In the genomic region with DNA sequence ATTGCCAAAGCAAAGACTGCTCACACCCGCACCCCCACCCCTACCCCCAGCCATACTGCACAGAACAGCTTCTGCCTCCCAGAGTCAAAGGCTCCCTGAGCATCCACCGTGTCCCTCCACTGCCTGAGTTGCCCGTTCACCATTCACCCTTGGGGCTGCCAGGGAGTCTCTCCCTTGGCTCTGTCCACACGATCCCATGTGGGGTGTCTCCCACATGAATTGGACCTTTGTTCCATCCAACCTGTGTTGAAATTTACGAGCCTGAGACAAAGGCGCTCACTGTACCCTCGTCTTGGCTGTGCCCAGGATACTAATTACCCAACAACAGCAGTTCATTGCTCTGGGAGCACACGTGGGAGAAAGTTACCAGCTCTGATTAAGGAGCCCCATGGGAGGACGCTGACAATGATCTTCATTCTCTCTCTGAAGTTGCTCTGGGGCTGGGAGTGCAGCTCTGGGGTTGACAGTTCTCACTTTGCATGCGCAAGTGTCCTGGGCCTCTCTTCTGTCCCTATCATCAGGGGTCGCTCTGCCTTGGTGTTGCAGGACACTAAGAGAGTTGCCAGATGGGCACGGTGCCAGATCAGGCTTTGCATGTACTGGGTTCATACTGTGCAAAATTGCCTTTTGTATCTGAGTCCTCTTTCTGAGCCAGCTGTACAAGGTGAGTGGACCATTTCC, we compare ENCODE assay signal across 8 mouse cellular contexts.
DNase-seq lines count a peak whose midpoint lies in the region; ATAC-seq and TF ChIP-seq lines count a peak whose summit lies in the region.

No protein-coding gene starts in this region.

- ATAC-seq in intestine, postnatal 0 days = peak; percentile 96
- peak; percentile 82 for ATAC-seq in midbrain, embryonic 14.5 days (ENCODE audit: low FRiP score, low TSS enrichment)
- ATAC-seq in activated CD4-positive, CD25-positive, alpha-beta regulatory T cell, adult 4 months = no peak

- TF ChIP-seq CTCF in intestine, postnatal 0 days (IDR thresholded peaks at IDR 0.05; ENCODE audit: low read depth) = no peak

- no peaks in the 10 kb centered on the region for H3K9me3 ChIP-seq in intestine, postnatal 0 days (ENCODE audit: control insufficient read depth)
- no peaks in the 10 kb centered on the region; the same call in 1 of the 2 replicates for H3K9me3 ChIP-seq in midbrain, embryonic 14.5 days (ENCODE audit: control insufficient read depth, low read length)

- H3K27ac ChIP-seq in intestine, postnatal 0 days (ENCODE audit: low read depth, low read length) = no peak overlapping the region
- peak overlapping the region; percentile 74 for H3K27ac ChIP-seq in midbrain, embryonic 14.5 days (replicated peaks; ENCODE audit: low read depth, low read length)

- 53% methylated on average over 12 of the region's 12 CpGs for WGBS in intestine, postnatal 0 days
- WGBS in midbrain, embryonic 14.5 days = 38% methylated on average over 12 of the region's 12 CpGs

- H3K36me3 ChIP-seq in intestine, postnatal 0 days (ENCODE audit: control insufficient read depth, insufficient read depth) = no peaks in the 10 kb centered on the region
- H3K36me3 ChIP-seq in midbrain, embryonic 14.5 days (ENCODE audit: control insufficient read depth, insufficient read depth, low read length) = no peaks in the 10 kb centered on the region

- no peak overlapping the region for H3K4me3 ChIP-seq in intestine, postnatal 0 days (ENCODE audit: low read depth, low read length)
- no peak overlapping the region for H3K4me3 ChIP-seq in midbrain, embryonic 14.5 days (replicated peaks; ENCODE audit: low read depth, low read length)

- no peaks in the 10 kb centered on the region for H3K27me3 ChIP-seq in intestine, postnatal 0 days (replicated peaks; ENCODE audit: control insufficient read depth, insufficient read depth, low read length)
- H3K27me3 ChIP-seq in midbrain, embryonic 14.5 days (ENCODE audit: control insufficient read depth, insufficient read depth, low read length) = no peaks in the 10 kb centered on the region

- peak; percentile 32 for DNase-seq in adrenal gland, postnatal 14 days
- DNase-seq in adrenal gland, postnatal 4 days (ENCODE audit: low spot score in 2 of 2) = no peak
- peak; percentile 80 to 82 for DNase-seq in right cerebral cortex, postnatal 10 days (ENCODE audit: low spot score in 2 of 2)
- DNase-seq in right cerebral cortex, postnatal 36 days (ENCODE audit: low spot score in 2 of 2) = no peak
- peak; percentile 79 for DNase-seq in midbrain, embryonic 14.5 days
- DNase-seq in thymus, postnatal 4 days = no peak

- H3K9ac ChIP-seq in intestine, postnatal 0 days (ENCODE audit: low read depth, low read length) = no peak overlapping the region
- H3K9ac ChIP-seq in midbrain, embryonic 14.5 days (replicated peaks; ENCODE audit: low read length) = no peak overlapping the region

- no peaks in the 10 kb centered on the region for H3K4me1 ChIP-seq in intestine, postnatal 0 days (replicated peaks; ENCODE audit: control insufficient read depth, insufficient read depth, low read length)
- H3K4me1 ChIP-seq in midbrain, embryonic 14.5 days (ENCODE audit: control insufficient read depth, insufficient read depth, low read length) = peaks cover 16% of the 10 kb centered on the region

- no peak overlapping the region for H3K4me2 ChIP-seq in intestine, postnatal 0 days (replicated peaks; ENCODE audit: low read depth)
- H3K4me2 ChIP-seq in midbrain, embryonic 14.5 days (ENCODE audit: low read length) = 0 out of 2 replicates have a peak overlapping the region, but pooled peaks have one; percentile 2

Comparison
In these comparisons a context has a peak if more than half of its experiments do, and no peak if none do; other contexts are left out.
1. DNase-seq: peak in adrenal gland, postnatal 14 days (single experiment), right cerebral cortex, postnatal 10 days (2 of 2) and midbrain, embryonic 14.5 days (single experiment); none in adrenal gland, postnatal 4 days (0 of 2), right cerebral cortex, postnatal 36 days (0 of 2) and thymus, postnatal 4 days (single experiment).